Mouse (Mus musculus) hindbrain, embryonic 10.5 days (tissue): ENCODE measurements around the gene Gm10718. TPM values are rescaled to one million over a fixed set of nuclear protein-coding genes. Genes with fewer than 3 reads are reported as not detected.
"Not testable (repeated sequence)": the region's sequence is repeated elsewhere in the genome, so short reads cannot be mapped to it uniquely, and the experiment has no call there.

Experiments
- DNase-seq: peaks from one replicate; pipeline ENCODE4 v3.0.0-alpha.2; 2017; ENCODE audit warnings: low spot score
- H3K27ac ChIP-seq: fragments of 300-500 bp; sonication (generic); 2 replicates; pipeline ENCODE4 v1.5.1; 2016; ENCODE audit warnings: mild to moderate bottlenecking, moderate library complexity
- H3K27me3 ChIP-seq: fragments of 300-500 bp; sonication (generic); 2 replicates; pipeline ENCODE4 v1.6.1; 2016; ENCODE audit warnings: mild to moderate bottlenecking; ENCODE audit not compliant: poor library complexity, insufficient read depth, severe bottlenecking
- H3K36me3 ChIP-seq: fragments of 300-500 bp; sonication (generic); 2 replicates; pipeline ENCODE4 v1.6.1; 2016; ENCODE audit warnings: mild to moderate bottlenecking, moderate library complexity
- H3K4me1 ChIP-seq: fragments of 300-500 bp; sonication (generic); replicated peaks from 2 replicates; pipeline ENCODE4 v1.6.1; 2016; ENCODE audit warnings: mild to moderate bottlenecking
- H3K4me3 ChIP-seq: fragments of 300-500 bp; sonication (generic); 2 replicates; pipeline ENCODE4 v1.5.1; 2016; ENCODE audit warnings: mild to moderate bottlenecking, moderate library complexity
- H3K9me3 ChIP-seq: fragments of 300-500 bp; sonication (generic); 2 replicates; pipeline ENCODE4 v1.6.1; 2016; ENCODE audit warnings: mild to moderate bottlenecking, moderate library complexity
- WGBS: fragments of 180-500 bp; shearing (Covaris S2); methylation state at CpG from one replicate; pipeline ENCODE4 v1.1.7; 2016; 5-methylcytosine and 5-hydroxymethylcytosine counted together
- polyA plus RNA-seq: library from polyadenylated mRNA; unstranded; fragments of >200 nt; fragmentation: Nextera tagmentation; extraction: Ambion mirVana; gene quantifications from 2 replicates; pipeline ENCODE4 v1.2.1, GENCODE M21; 2016

Gm10718 gene
- polyA plus RNA-seq, 1 experiment from 2014 or later: not detected

DNA sequence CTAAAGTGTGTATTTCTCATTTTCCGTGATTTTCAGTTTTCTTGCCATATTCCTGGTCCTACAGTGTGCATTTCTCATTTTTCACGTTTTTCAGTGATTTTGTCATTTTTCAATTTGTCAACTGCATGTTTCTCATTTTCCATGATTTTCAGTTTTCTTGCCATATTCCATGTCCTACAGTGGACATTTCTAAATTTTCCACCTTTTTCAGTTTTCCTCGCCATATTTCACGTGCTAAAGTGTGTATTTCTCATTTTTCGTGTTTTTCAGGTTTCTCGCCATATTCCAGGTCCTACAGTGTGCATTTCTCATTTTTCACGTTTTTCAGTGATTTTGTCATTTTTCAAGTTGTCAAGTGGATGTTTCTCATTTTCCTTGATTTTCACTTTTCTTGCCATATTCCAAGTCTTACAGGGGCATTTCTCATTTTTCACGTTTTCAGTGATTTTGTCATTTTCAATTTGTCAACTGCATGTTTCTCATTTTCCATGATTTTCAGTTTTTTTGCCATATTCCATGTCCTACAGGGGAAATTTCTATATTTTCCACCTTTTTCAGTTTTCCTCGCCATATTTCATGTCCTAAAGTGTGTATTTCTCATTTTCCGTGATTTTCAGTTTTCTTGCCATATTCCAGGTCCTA is 7.5 kb downstream of the Gm10718 start:
- H3K36me3 ChIP-seq, H3K4me1 ChIP-seq, H3K27me3 ChIP-seq, H3K4me3 ChIP-seq, H3K27ac ChIP-seq, H3K9me3 ChIP-seq: not testable (repeated sequence)
- 43% methylated on average over 3 of the region's 10 CpGs for WGBS
- DNase-seq: peak; percentile 96

- not testable (repeated sequence) for H3K4me1 ChIP-seq, H3K27ac ChIP-seq, H3K36me3 ChIP-seq, H3K27me3 ChIP-seq, H3K4me3 ChIP-seq, DNase-seq, H3K9me3 ChIP-seq
- WGBS: 28% methylated on average over 1 of the region's 8 CpGs
Observed at GRCm38 (mm10) chr9:3034299-3034698, 11.0 kb downstream of the Gm10718 start, which contains the start of gene Gm17535. Gm17535 (plus strand) TSS chr9:3034599.

DNA sequence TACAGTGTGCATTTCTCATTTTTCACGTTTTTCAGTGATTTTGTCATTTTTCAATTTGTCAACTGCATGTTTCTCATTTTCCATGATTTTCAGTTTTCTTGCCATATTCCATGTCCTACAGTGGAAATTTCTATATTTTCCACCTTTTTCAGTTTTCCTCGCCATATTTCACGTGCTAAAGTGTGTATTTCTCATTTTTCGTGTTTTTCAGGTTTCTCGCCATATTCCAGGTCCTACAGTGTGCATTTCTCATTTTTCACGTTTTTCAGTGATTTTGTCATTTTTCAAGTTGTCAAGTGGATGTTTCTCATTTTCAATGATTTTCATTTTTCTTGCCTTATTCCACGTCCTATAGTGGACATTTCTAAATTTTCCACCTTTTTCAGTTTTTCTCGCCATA is 13.2 kb downstream of the Gm10718 start, which contains the start of gene Gm10715:
Gene Gm10715, plus strand, starts transcription at position 301 of the 400 bp plus-strand sequence.
- not testable (repeated sequence) for DNase-seq, H3K27me3 ChIP-seq, H3K36me3 ChIP-seq, H3K4me1 ChIP-seq, H3K27ac ChIP-seq, H3K4me3 ChIP-seq
- peaks cover 13% of the 10 kb centered on the region; the same call in 1 of the 2 replicates for H3K9me3 ChIP-seq
- WGBS: 77% methylated on average over 8 of the region's 8 CpGs

GRCm38 (mm10) chr9:3038161-3038560 is 14.8 kb downstream of the Gm10718 start:
- H3K27me3 ChIP-seq, H3K4me3 ChIP-seq, H3K27ac ChIP-seq, H3K4me1 ChIP-seq, H3K36me3 ChIP-seq: not testable (repeated sequence)
- whole genome bisulfite sequencing: 69% methylated on average over 4 of the region's 4 CpGs
- DNase-seq: peak; percentile 18
- peaks cover 24% of the 10 kb centered on the region for H3K9me3 ChIP-seq

Other genes with a start within 250 kb of the Gm10718 start
- not detected in 2 replicates for gene Gm10722, start 22.6 kb upstream of the Gm10718 start, polyA plus RNA-seq
- not detected in 2 replicates for gene Gm11168, start 20.2 kb upstream of the Gm10718 start, polyA plus RNA-seq
- gene Gm10721, start 10.4 kb upstream of the Gm10718 start, polyA plus RNA-seq: not detected in 2 replicates
- gene Gm10720, start 7.9 kb upstream of the Gm10718 start, polyA plus RNA-seq: not detected in 2 replicates
- 0.30 TPM in 1 of 2 replicates, not detected in the other for gene Gm10719, start 6.1 kb upstream of the Gm10718 start, polyA plus RNA-seq
- 0.26 TPM in 1 of 2 replicates, not detected in the other for gene Gm10717, start 1.9 kb downstream of the Gm10718 start, polyA plus RNA-seq
- not detected in 2 replicates for gene Gm17535, start 11.1 kb downstream of the Gm10718 start, polyA plus RNA-seq
- gene Gm10715, start 13.3 kb downstream of the Gm10718 start, polyA plus RNA-seq: not detected in 2 replicates